Mouse (Mus musculus): ENCODE results near the gene Cracr2a.

DNA sequence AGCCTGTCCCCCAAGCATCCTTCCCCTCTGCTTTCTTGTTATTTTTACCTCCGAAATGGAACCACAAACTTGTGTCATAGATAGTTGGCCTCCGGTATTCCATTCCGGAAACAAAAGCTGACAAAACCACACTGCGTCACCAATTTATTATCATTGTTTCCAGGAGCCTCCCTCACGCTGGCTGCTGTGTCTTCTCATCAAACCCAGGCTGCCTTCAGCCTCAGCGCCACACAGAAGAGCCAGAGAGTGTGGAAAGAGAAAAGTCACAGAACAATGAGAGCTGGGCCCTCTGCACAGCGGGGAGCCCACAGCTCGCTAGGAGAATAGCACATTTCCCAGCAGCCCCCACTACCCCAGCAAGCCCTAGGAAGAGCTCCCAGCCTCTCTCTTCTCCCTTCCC lies 162.0 kb downstream of the Cracr2a start:
- TF ChIP-seq POLR2A (IDR thresholded peaks at IDR 0.05; ENCODE audit: extremely low read depth, insufficient read depth, low read length) (no peak), CTCF (IDR thresholded peaks at IDR 0.05; ENCODE audit: low read depth, low read length) (no peak)
